Mouse (Mus musculus) urinary bladder, postnatal 14 days (tissue): ENCODE data around the gene Cdk15.

Experiments
- DNase-seq: peaks from one replicate; pipeline ENCODE4 v3.0.0; 2021; ENCODE audit warnings: low spot score

The Cdk15 gene

GRCm38 (mm10) chr1:59326854-59327395 lies 70.2 kb downstream of the Cdk15 start:
- no peak for DNase-seq

- DNase-seq: no peak
Observed at GRCm38 (mm10) chr1:59332737-59333385, 76.2 kb downstream of the Cdk15 start.

- no peak for DNase-seq
Observed at GRCm38 (mm10) chr1:59333386-59333759, 76.7 kb downstream of the Cdk15 start.

- DNase-seq: no peak
Observed at GRCm38 (mm10) chr1:59333860-59334561, 77.3 kb downstream of the Cdk15 start.

GRCm38 (mm10) chr1:59334562-59334890 lies 77.8 kb downstream of the Cdk15 start:
- DNase-seq: no peak

- DNase-seq: no peak
Observed at GRCm38 (mm10) chr1:59336256-59336655, 79.5 kb downstream of the Cdk15 start.

- DNase-seq: peak; percentile 16
Observed at GRCm38 (mm10) chr1:59340814-59341588, 84.3 kb downstream of the Cdk15 start.

- DNase-seq: no peak
Observed at GRCm38 (mm10) chr1:59341697-59342096, 85.0 kb downstream of the Cdk15 start.

- no peak for DNase-seq
Observed at GRCm38 (mm10) chr1:59342146-59342545, 85.4 kb downstream of the Cdk15 start.

- no peak for DNase-seq
Observed at GRCm38 (mm10) chr1:59352706-59353105, 96.0 kb downstream of the Cdk15 start.

- DNase-seq: no peak
Observed at GRCm38 (mm10) chr1:59355440-59355839, 98.7 kb downstream of the Cdk15 start.

- DNase-seq: no peak
Observed at GRCm38 (mm10) chr1:59359136-59359535, 102.4 kb downstream of the Cdk15 start.

- DNase-seq: no peak
Observed at GRCm38 (mm10) chr1:59360834-59361233, 104.1 kb downstream of the Cdk15 start.

- DNase-seq: no peak
Observed at GRCm38 (mm10) chr1:59361460-59361859, 104.8 kb downstream of the Cdk15 start.

GRCm38 (mm10) chr1:59361966-59362365 lies 105.3 kb downstream of the Cdk15 start:
- no peak for DNase-seq

- DNase-seq: no peak
Observed at GRCm38 (mm10) chr1:59364463-59365040, 107.8 kb downstream of the Cdk15 start.

GRCm38 (mm10) chr1:59367928-59368648 lies 111.4 kb downstream of the Cdk15 start:
- DNase-seq: peak; percentile 39

GRCm38 (mm10) chr1:59368649-59369319 lies 112.1 kb downstream of the Cdk15 start:
- DNase-seq: no peak

- DNase-seq: no peak
Observed at GRCm38 (mm10) chr1:59369320-59369685, 112.6 kb downstream of the Cdk15 start.

GRCm38 (mm10) chr1:59370355-59370950 lies 113.7 kb downstream of the Cdk15 start:
- DNase-seq: no peak

GRCm38 (mm10) chr1:59376021-59376548 lies 119.4 kb downstream of the Cdk15 start:
- no peak for DNase-seq
